Mouse (Mus musculus): ENCODE data around the gene Gm10770. TPM values are rescaled to one million over a fixed set of nuclear protein-coding genes. Genes with fewer than 3 reads are reported as not detected.

Gm10770 gene
- polyA plus RNA-seq (2014; fragmentation: Illumina TruSeq; extraction: RNeasy Lipid Tissue Mini Kit (QIAGEN cat#74804); ENCODE audit: low read depth, low replicate concordance) = not detected

GRCm38 (mm10) chr2:150179579-150179978 is at the start of gene Gm10770:
TSS of gene Gm10770 (minus strand) at chr2:150179679.

GRCm38 (mm10) chr2:150217600-150218362 is 38.3 kb upstream of the Gm10770 start, which contains the start of gene Zfp937:
TSS of gene Zfp937 (plus strand) at chr2:150218073.

GRCm38 (mm10) chr2:150181570-150181999 is 2.1 kb upstream of the Gm10770 start, which contains the start of gene Gm14139:
TSS of gene Gm14139 (plus strand) at chr2:150181755.

GRCm38 (mm10) chr2:150136435-150136897 is 43.0 kb downstream of the Gm10770 start, which contains the start of gene Zfp120:
TSS of gene Zfp120 (minus strand) at chr2:150136708.

Other genes with a start within 250 kb of the Gm10770 start
- gene Zfp120, start 43.0 kb downstream of the Gm10770 start, polyA plus RNA-seq (2014; fragmentation: Illumina TruSeq; extraction: RNeasy Lipid Tissue Mini Kit (QIAGEN cat#74804); ENCODE audit: low read depth, low replicate concordance) = 64.0 TPM
- gene Gm14139, start 2.1 kb upstream of the Gm10770 start, polyA plus RNA-seq (2014; fragmentation: Illumina TruSeq; extraction: RNeasy Lipid Tissue Mini Kit (QIAGEN cat#74804); ENCODE audit: low read depth, low replicate concordance) = not detected
- 14.0 TPM for gene Zfp937, start 38.4 kb upstream of the Gm10770 start, polyA plus RNA-seq (2014; fragmentation: Illumina TruSeq; extraction: RNeasy Lipid Tissue Mini Kit (QIAGEN cat#74804); ENCODE audit: low read depth, low replicate concordance)
- gene Gm21994, start 75.9 kb upstream of the Gm10770 start, polyA plus RNA-seq (2014; fragmentation: Illumina TruSeq; extraction: RNeasy Lipid Tissue Mini Kit (QIAGEN cat#74804); ENCODE audit: low read depth, low replicate concordance) = 25.2 TPM
- gene Gm14124, start 77.8 kb upstream of the Gm10770 start, polyA plus RNA-seq (2014; fragmentation: Illumina TruSeq; extraction: RNeasy Lipid Tissue Mini Kit (QIAGEN cat#74804); ENCODE audit: low read depth, low replicate concordance) = not detected
- gene Gm10130, start 144.0 kb upstream of the Gm10770 start, polyA plus RNA-seq (2014; fragmentation: Illumina TruSeq; extraction: RNeasy Lipid Tissue Mini Kit (QIAGEN cat#74804); ENCODE audit: low read depth, low replicate concordance) = 4.3 TPM
- gene 3300002I08Rik, start 183.1 kb upstream of the Gm10770 start, polyA plus RNA-seq (2014; fragmentation: Illumina TruSeq; extraction: RNeasy Lipid Tissue Mini Kit (QIAGEN cat#74804); ENCODE audit: low read depth, low replicate concordance) = 7.8 TPM

Data from sigmoid colon, adult 10 weeks (tissue).